Mouse (Mus musculus): Measurements from ENCODE around the gene Gm21897. TPM values are rescaled to one million over a fixed set of nuclear protein-coding genes. Genes with fewer than 3 reads are reported as not detected.

Gm21897 gene
- total and polyA plus RNA-seq, 2 experiments from 2014 or later: not detected

GRCm38 (mm10) chr16:15357766-15358165 lies 40.5 kb downstream of the Gm21897 start:
- ATAC-seq (no peak), DNase-seq (ENCODE audit: low spot score) (no peak)
- H3K27me3 ChIP-seq (ENCODE audit: insufficient read depth, low read length): no peaks in the 10 kb centered on the region
- no peak overlapping the region for H3K9ac ChIP-seq (replicated peaks; ENCODE audit: low read length)
- no peak for TF ChIP-seq CTCF (IDR thresholded peaks at IDR 0.05; ENCODE audit: low read depth)
- H3K9me3 ChIP-seq (ENCODE audit: low read length): no peaks in the 10 kb centered on the region
- no peaks in the 10 kb centered on the region for H3K4me1 ChIP-seq (ENCODE audit: insufficient read depth, low read length)
- no peak overlapping the region for H3K27ac ChIP-seq
- H3K4me3 ChIP-seq (ENCODE audit: low read length): no peak overlapping the region
- H3K4me2 ChIP-seq (ENCODE audit: low read depth, low read length): no peak overlapping the region
- no peaks in the 10 kb centered on the region for H3K36me3 ChIP-seq (ENCODE audit: insufficient read depth, low read length)

DNA sequence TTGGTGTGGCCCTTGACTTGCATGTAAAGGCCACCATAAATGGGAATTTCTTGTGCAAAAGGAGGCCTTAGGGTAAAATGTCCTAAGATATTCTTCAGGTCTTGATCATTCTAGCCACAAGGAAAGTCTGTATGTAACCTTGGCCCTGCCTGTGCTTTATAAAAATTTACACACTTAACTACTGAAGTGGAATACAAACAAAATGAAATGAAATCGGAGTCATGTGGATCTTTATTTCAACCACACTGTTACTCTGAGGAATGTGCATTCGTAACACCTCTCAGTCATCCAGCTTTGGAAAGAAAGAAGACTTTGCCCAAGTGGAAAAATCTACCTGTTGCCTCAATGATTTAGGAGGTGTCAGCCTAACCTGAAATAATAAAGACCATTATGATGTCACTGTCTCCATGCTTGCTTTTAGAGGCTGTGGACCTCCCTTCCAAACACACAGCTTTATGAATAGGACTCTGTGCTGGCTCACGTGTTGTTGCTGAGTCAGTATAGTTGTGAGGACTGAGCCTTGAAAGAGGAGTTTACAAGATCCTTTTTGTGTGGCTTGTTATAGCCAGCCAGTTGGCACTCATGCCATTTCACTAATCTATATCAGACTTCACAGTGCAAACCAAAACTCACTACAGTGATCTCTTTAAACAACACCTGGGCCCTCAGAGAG lies 42.0 kb downstream of the Gm21897 start:
- H3K4me3 ChIP-seq (ENCODE audit: low read length): no peak overlapping the region
- ATAC-seq (no peak), DNase-seq (ENCODE audit: low spot score) (no peak)
- WGBS: 88% methylated on average over 3 of the region's 3 CpGs
- H3K9me3 ChIP-seq (ENCODE audit: low read length): no peaks in the 10 kb centered on the region
- H3K9ac ChIP-seq (replicated peaks; ENCODE audit: low read length): no peak overlapping the region
- TF ChIP-seq CTCF (IDR thresholded peaks at IDR 0.05; ENCODE audit: low read depth): no peak
- no peak overlapping the region for H3K27ac ChIP-seq
- H3K4me2 ChIP-seq (ENCODE audit: low read depth, low read length): no peak overlapping the region
- no peaks in the 10 kb centered on the region for H3K36me3 ChIP-seq (ENCODE audit: insufficient read depth, low read length)
- H3K27me3 ChIP-seq (ENCODE audit: insufficient read depth, low read length): no peaks in the 10 kb centered on the region
- H3K4me1 ChIP-seq (ENCODE audit: insufficient read depth, low read length): no peaks in the 10 kb centered on the region

GRCm38 (mm10) chr16:15360825-15361224 lies 43.6 kb downstream of the Gm21897 start:
- Histone ChIP-seq H3K9me3 (ENCODE audit: low read length) (no peaks in the 10 kb centered on the region), H3K36me3 (ENCODE audit: insufficient read depth, low read length) (no peaks in the 10 kb centered on the region), H3K27ac (no peak overlapping the region), H3K4me3 (ENCODE audit: low read length) (no peak overlapping the region), H3K4me2 (ENCODE audit: low read depth, low read length) (no peak overlapping the region), H3K27me3 (ENCODE audit: insufficient read depth, low read length) (no peaks in the 10 kb centered on the region), H3K4me1 (ENCODE audit: insufficient read depth, low read length) (no peaks in the 10 kb centered on the region), H3K9ac (replicated peaks; ENCODE audit: low read length) (no peak overlapping the region)
- ATAC-seq: no peak
- no peak for DNase-seq (ENCODE audit: low spot score)
- no peak for TF ChIP-seq CTCF (IDR thresholded peaks at IDR 0.05; ENCODE audit: low read depth)

Measured in hindbrain, postnatal 0 days (tissue).